Comparison of ENCODE assay signal across 19 mouse cellular contexts in the genomic region with DNA sequence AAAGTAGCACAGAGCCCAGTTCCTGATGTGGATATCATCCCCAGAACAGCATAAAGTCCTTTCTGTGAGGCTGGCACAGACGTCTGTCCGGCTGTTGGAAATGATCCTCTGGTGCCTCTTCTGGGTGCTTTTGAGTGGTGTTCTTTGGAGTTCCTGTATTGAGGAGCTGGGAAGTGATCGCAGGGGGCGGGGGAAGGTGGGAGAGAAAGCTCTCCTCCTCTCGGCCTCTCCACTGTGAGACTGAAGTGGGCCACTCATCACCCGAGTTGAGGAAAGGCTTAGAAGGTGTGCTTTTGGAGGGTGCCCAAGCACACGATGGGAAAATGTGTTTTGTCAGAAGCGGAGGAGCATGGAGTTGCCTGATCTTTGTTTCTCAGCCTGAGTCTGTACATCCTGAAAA. TPM values are rescaled to one million over a fixed set of nuclear protein-coding genes. Genes with fewer than 3 reads are reported as not detected.
DNase-seq lines count a peak whose midpoint lies in the region; ATAC-seq and TF ChIP-seq lines count a peak whose summit lies in the region.
"Had no signal": no experiment of that assay in that cellular context is flagged by ENCODE, and none has a peak within 500 bp of the region (broad histone marks: within the 10 kb centered on the region; RNA-seq: fewer than 3 reads in every experiment).

No protein-coding gene starts in this region.

- DNase-seq in gastrocnemius, adult 2 months, result no peak
- no peak for DNase-seq in gastrocnemius, postnatal 4 days (ENCODE audit: low spot score in 2 of 2)
- DNase-seq in heart, postnatal 0 days (ENCODE audit: low spot score), result no peak
- DNase-seq in heart, adult 9 months (ENCODE audit: low spot score in 2 of 2), result no peak
- DNase-seq in lung, postnatal 0 days (ENCODE audit: low spot score), result peak; percentile 77
- no peak for DNase-seq in layer of hippocampus, adult 9-10 months (ENCODE audit: low spot score)
- DNase-seq in layer of hippocampus, adult 18-20 months (ENCODE audit: low spot score in 2 of 2), result no peak
- DNase-seq: cerebellum, adult 9-11 months; heart, adult 2 months; kidney, adult 8-10 months; kidney, postnatal 4 days; layer of hippocampus, postnatal 36 days; liver, embryonic 13.5 days; right cerebral cortex, adult 18-20 months had no signal

- H3K36me3 ChIP-seq in heart, postnatal 0 days (replicated peaks; ENCODE audit: control insufficient read depth, insufficient read depth, low read length), result no peaks in the 10 kb centered on the region
- no peaks in the 10 kb centered on the region for H3K36me3 ChIP-seq in embryonic facial prominence, embryonic 13.5 days
- H3K36me3 ChIP-seq in lung, postnatal 0 days (ENCODE audit: insufficient read depth, low read length), result no peaks in the 10 kb centered on the region
- H3K36me3 ChIP-seq: liver, embryonic 13.5 days; stomach, embryonic 15.5 days had no signal

- WGBS in heart, postnatal 0 days, result 34% methylated on average over 8 of the region's 8 CpGs
- 54% methylated on average over 8 of the region's 8 CpGs for WGBS in embryonic facial prominence, embryonic 13.5 days
- WGBS in lung, postnatal 0 days, result 47% methylated on average over 8 of the region's 8 CpGs

- peaks cover 20% of the 10 kb centered on the region for H3K4me1 ChIP-seq in heart, postnatal 0 days (ENCODE audit: control insufficient read depth, insufficient read depth)
- H3K4me1 ChIP-seq in embryonic facial prominence, embryonic 13.5 days, result peaks cover 51% of the 10 kb centered on the region
- H3K4me1 ChIP-seq in lung, postnatal 0 days (ENCODE audit: insufficient read depth, low read depth, low read length), result 0 out of 2 replicates have a peak, but pooled peaks cover 6% of the 10 kb centered on the region
- H3K4me1 ChIP-seq: stomach, embryonic 15.5 days had no signal

- H3K9ac ChIP-seq in heart, postnatal 0 days (replicated peaks; ENCODE audit: low read depth, low read length), result no peak overlapping the region
- no peak overlapping the region for H3K9ac ChIP-seq in embryonic facial prominence, embryonic 13.5 days
- no peak overlapping the region for H3K9ac ChIP-seq in lung, postnatal 0 days (replicated peaks; ENCODE audit: low read depth)
- H3K9ac ChIP-seq: liver, embryonic 13.5 days; stomach, embryonic 15.5 days had no signal

- TF ChIP-seq EP300 in heart, postnatal 0 days (IDR thresholded peaks at IDR 0.05; ENCODE audit: low read depth), result no peak
- TF ChIP-seq EP300 in lung, postnatal 0 days (IDR thresholded peaks at IDR 0.05), result no peak

- no peak overlapping the region for H3K4me2 ChIP-seq in heart, postnatal 0 days (ENCODE audit: low read depth, low read length)
- H3K4me2 ChIP-seq in embryonic facial prominence, embryonic 13.5 days, result no peak overlapping the region
- no peak overlapping the region for H3K4me2 ChIP-seq in lung, postnatal 0 days (replicated peaks; ENCODE audit: low read depth, low read length)
- H3K4me2 ChIP-seq: liver, embryonic 13.5 days; stomach, embryonic 15.5 days had no signal

- TF ChIP-seq CTCF in gastrocnemius, adult 2 months (IDR thresholded peaks at IDR 0.05), result no peak
- TF ChIP-seq CTCF in heart, postnatal 0 days (IDR thresholded peaks at IDR 0.05; ENCODE audit: low read depth), result no peak
- TF ChIP-seq CTCF in lung, postnatal 0 days (IDR thresholded peaks at IDR 0.05), result peak; percentile 15; the same call in 1 of the 2 replicates

- no peak overlapping the region for H3K4me3 ChIP-seq in gastrocnemius, adult 2 months
- H3K4me3 ChIP-seq in heart, postnatal 0 days (ENCODE audit: low read depth, low read length), result no peak overlapping the region
- H3K4me3 ChIP-seq in embryonic facial prominence, embryonic 13.5 days, result no peak overlapping the region
- no peak overlapping the region for H3K4me3 ChIP-seq in lung, postnatal 0 days (ENCODE audit: low read depth, low read length)
- H3K4me3 ChIP-seq: heart, adult 2 months; liver, embryonic 13.5 days; stomach, embryonic 15.5 days had no signal

- H3K27me3 ChIP-seq in heart, postnatal 0 days (ENCODE audit: control insufficient read depth, insufficient read depth, low read length), result no peaks in the 10 kb centered on the region
- no peaks in the 10 kb centered on the region for H3K27me3 ChIP-seq in embryonic facial prominence, embryonic 13.5 days
- no peaks in the 10 kb centered on the region for H3K27me3 ChIP-seq in lung, postnatal 0 days (replicated peaks; ENCODE audit: insufficient read depth, low read length)
- H3K27me3 ChIP-seq: CH12.LX; liver, embryonic 13.5 days; stomach, embryonic 15.5 days had no signal

- H3K9me3 ChIP-seq in heart, postnatal 0 days (replicated peaks; ENCODE audit: control insufficient read depth, low read length), result no peaks in the 10 kb centered on the region
- H3K9me3 ChIP-seq in embryonic facial prominence, embryonic 13.5 days, result no peaks in the 10 kb centered on the region
- no peaks in the 10 kb centered on the region for H3K9me3 ChIP-seq in lung, postnatal 0 days (ENCODE audit: low read length)
- H3K9me3 ChIP-seq: liver, embryonic 13.5 days; stomach, embryonic 15.5 days had no signal

- intact Hi-C loops in gastrocnemius, adult 2 months (cut with DNase I), result no loop called here

- ATAC-seq in heart, postnatal 0 days (ENCODE audit: insufficient read depth, low read depth), result no peak
- no peak for ATAC-seq in embryonic facial prominence, embryonic 13.5 days (ENCODE audit: insufficient number of reproducible peaks, insufficient read depth, low FRiP score, low TSS enrichment, low read depth)
- peak; percentile 88 for ATAC-seq in lung, postnatal 0 days
- ATAC-seq: forebrain, embryonic 14.5 days; midbrain, embryonic 16.5 days had no signal

- H3K27ac ChIP-seq in gastrocnemius, adult 2 months, result peak overlapping the region; percentile 72
- 0 out of 2 replicates have a peak overlapping the region, but pooled peaks have one; percentile 1 for H3K27ac ChIP-seq in heart, postnatal 0 days (ENCODE audit: low read depth)
- H3K27ac ChIP-seq in embryonic facial prominence, embryonic 13.5 days, result peak overlapping the region; percentile 39
- 0 out of 2 replicates have a peak overlapping the region, but pooled peaks have one; percentile 26 for H3K27ac ChIP-seq in lung, postnatal 0 days (ENCODE audit: low read length)
- H3K27ac ChIP-seq: heart, adult 2 months; liver, embryonic 13.5 days; stomach, embryonic 15.5 days had no signal

RNA-seq across cellular contexts. Expression of a gene that starts 26.3 kb away (rescaled TPM):
- 1 to 10 TPM; 2.3 to 4.3 TPM for total RNA-seq in gastrocnemius, adult 2 months (2021)
- total RNA-seq in gastrocnemius, postnatal 4 days (2021), result 10 to 100 TPM; 15.1 to 16.1 TPM
- total RNA-seq in heart, postnatal 0 days (2014; rRNA removed; ENCODE audit: low replicate concordance), result 2.1 and 3.1 TPM in 2 replicates
- 2.1 and 2.4 TPM in 2 replicates for polyA plus RNA-seq in heart, postnatal 0 days (2015; fragmentation: Nextera tagmentation; extraction: Ambion mirVana)
- 8.1 and 9.8 TPM in 2 replicates for polyA plus RNA-seq in embryonic facial prominence, embryonic 13.5 days (2015; fragmentation: Nextera tagmentation; extraction: Ambion mirVana)
- 8.7 and 8.8 TPM in 2 replicates for polyA plus RNA-seq in lung, postnatal 0 days (2015; fragmentation: Nextera tagmentation; extraction: Ambion mirVana)
- 10 to 100 TPM in 1 of 2 experiments, 1 to 10 TPM in 1; 9.1 to 12.9 TPM for total RNA-seq in layer of hippocampus, adult 18-20 months (2021)
- total RNA-seq: CH12.LX had no signal

Comparison
In these comparisons a context has a peak if more than half of its experiments do, and no peak if none do; other contexts are left out.
1. H3K27ac ChIP-seq: peak in every context shown above with its lines; median percentile 72 in gastrocnemius, adult 2 months; 39 in embryonic facial prominence, embryonic 13.5 days; 26 in lung, postnatal 0 days; 1 in heart, postnatal 0 days.